Mouse (Mus musculus) spleen, adult 2 months (tissue): Measurements from ENCODE around the gene Gzmg.
"Not testable (repeated sequence)": the region's sequence is repeated elsewhere in the genome, so short reads cannot be mapped to it uniquely, and the experiment has no call there.

Experiments used
- CTCF ChIP-seq: fragments of 200-500 bp; IDR thresholded peaks from 2 replicates; pipeline ENCODE4 v1.5.1; 2011; ENCODE audit warnings: mild to moderate bottlenecking, inconsistent platforms; ENCODE audit not compliant: insufficient read depth, insufficient read length, insufficient replicate concordance; ENCODE audit errors: extremely low read depth
- POLR2A ChIP-seq: fragments of 200-500 bp; IDR thresholded peaks from 2 replicates; pipeline ENCODE4 v1.6.1; 2011; ENCODE audit warnings: low read depth, low read length, inconsistent platforms

DNA sequence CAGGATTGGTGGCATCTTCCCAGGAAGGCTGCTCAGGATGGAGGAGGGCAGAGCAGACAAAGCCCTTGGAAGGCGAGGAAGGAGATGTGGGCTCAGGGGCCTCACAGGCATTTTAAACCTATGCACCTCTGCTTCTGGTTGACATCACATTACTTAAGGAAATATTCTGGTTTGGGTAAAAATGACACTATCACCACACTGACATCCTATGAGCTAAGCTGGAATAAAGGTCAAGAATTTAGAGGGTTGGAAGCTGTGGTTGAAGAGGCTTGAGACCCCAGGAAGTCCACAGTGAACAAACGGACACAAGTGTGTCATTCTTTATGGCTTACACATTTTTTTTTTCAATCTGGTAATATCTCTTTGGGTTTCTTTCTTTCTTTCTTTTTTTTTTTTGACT is 26.9 kb downstream of the Gzmg start, which contains the start of gene Gzmd:
- not testable (repeated sequence) for TF ChIP-seq CTCF, POLR2A
